Mouse (Mus musculus): ENCODE measurements at regions not wholly inside any gene's neighbourhood (a gene's known extent, or its start where the extent isn't known, plus 50 kb on each side); places are given as distances from the start of the nearest gene placed in this dataset.

GRCm38 (mm10) chr12:10445738-10446137 lies 55.2 kb downstream of the Rdh14 start:
- no peak for DNase-seq (ENCODE audit: low read depth, low spot score)

DNA sequence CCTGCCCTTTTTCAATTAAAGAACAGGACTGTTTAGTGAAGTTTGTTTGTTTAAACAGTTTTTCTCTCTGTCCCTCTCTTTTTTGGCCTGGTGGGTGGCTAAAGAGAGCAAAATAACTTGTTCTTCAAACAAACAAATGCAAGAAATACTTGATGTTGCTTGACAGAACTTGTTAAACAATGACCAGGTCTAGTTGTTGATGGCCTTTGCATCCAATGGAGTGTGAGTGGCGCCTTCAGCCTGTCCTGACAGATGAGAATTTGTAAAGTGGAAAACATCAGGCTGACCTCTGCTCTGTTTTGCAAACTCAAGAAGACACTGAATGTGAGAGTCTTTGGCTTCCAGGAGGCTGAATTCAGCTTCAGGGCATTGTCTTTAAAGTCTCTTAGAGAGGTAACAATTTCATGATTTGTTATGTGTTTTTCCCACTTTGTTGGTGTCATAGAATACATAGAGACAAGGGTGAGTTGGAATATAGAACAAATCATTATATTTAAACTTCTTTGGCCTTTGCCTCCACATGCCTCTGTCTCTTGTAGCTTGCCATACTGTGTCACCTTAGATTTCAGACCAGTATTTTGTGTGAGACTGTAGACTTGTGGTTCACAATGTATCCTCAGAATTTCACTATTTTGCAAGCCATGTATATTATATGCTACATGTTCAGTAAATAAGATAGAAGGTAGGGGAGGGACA lies 67.5 kb downstream of the Rdh14 start:
- no peak for DNase-seq (ENCODE audit: low read depth, low spot score)

DNA sequence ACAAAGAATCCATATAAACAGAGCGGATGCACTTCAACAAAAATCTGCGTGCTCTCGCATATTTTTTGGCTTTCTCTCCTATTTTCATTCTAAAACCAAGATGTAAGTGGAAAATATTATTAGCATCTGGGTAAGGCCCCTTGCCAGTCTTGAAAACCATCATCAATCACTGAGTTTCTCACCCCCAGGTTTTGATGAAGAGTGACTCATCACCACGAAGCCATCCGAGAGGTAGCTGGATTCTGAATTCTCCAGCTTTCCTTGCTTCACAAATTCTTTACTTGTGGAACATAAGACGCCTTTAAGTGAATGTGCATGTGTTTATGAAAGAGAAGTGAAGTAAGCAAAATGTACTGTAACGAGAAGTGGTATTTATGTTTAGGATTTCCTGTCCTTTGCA lies 71.2 kb downstream of the Rdh14 start:
- no peak for DNase-seq (ENCODE audit: low read depth, low spot score)

GRCm38 (mm10) chr12:10462956-10463355 lies 72.4 kb downstream of the Rdh14 start:
- DNase-seq (ENCODE audit: low read depth, low spot score): no peak

- no peak for DNase-seq (ENCODE audit: low read depth, low spot score)
These were observed 83.4 kb downstream of the Rdh14 start for GRCm38 (mm10) chr12:10473986-10474385.

DNA sequence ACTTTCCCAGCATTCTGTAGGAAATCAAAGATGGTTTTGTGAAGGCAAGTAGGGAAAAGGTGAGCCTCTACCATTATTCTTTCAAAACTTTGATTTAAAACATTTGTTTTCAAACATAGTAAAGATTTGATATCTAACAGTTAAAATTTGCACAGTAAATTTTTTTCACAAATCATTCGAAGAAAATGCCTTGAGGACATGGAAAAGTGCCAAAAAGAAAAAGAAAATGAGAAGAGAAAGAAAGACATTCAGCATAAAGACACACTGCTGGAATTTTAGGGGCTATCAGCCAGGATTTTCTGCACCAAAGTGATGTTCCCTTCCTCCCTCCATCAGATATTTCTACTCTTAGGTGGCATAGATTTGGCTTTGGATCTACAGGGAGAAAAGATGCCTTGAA lies 90.2 kb downstream of the Rdh14 start:
- DNase-seq (ENCODE audit: low read depth, low spot score): no peak

DNA sequence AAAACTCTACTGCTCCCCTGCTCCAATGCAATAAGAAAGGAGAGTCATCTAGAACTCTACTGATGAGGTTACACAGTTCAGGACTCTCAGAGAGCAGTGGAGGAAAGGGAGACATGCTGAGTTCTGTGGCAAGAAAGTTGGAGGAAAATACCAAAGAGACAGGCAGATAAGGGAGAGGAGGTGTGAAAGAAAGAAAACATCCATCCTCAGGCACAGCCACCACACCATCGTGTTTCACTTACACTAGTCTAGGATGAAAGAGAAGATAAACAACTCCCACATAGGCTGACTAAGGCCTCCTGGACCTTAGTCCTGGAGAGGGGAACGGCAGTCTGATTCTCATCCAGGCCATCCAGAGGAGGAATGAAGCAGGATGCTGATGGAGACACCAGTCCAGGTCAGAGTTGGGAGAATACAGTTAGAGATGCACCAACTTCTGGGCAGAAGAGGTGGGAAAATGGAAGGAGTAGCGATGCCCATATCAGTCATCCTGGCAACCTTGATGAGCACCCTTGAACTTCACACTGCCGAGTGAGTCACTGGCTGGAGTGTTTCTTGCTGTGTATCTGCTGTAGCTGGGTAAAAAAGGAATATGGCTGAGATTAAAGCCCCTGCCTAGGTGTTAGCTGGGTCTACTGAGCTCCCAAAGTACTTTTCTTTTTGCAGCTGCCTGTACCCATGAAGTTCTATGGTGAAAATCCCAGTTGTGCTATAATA lies 91.9 kb downstream of the Rdh14 start:
- no peak for DNase-seq (ENCODE audit: low read depth, low spot score)

DNA sequence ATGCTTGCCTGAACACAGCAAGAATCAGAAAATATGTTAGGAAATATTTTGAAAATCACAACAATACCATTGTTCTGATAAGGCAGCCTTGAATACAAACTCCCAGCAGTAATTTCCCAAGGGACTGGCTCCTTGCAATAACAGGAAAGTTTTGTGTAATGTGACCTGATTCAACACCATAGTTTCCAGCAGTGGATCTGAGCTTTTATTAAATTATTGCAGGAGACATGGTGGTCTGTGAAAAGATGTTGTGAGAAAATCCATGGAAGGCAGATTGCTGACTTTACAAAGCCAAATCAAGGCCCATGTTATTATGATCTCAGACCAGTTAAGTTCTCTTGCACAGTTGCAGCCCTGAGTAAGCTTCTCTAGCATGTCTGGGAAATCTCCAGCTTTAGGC lies 116.1 kb downstream of the Rdh14 start:
- DNase-seq (ENCODE audit: low read depth, low spot score): no peak

GRCm38 (mm10) chr12:10513526-10513925 lies 123.0 kb downstream of the Rdh14 start:
- DNase-seq (ENCODE audit: low read depth, low spot score): no peak

DNA sequence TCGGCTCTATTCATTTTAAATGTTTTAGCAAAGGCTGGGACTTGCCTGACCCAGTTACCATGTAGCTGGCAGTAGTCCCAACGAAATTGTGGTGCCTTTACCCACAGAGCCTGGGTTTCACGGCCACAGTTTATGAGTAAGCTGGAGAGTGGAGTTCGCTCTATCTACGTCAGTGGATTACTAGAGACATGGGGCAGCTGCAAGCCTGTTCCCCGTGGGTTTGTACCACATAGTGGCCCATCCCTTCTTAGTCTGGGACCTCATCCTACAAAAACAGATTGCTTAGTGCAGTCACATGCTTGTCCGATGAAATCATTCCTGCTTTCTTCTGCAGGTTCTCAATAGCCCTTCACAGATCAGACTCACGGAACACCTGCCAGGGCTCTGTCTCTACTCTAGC lies 123.7 kb downstream of the Rdh14 start:
- DNase-seq (ENCODE audit: low read depth, low spot score): no peak

GRCm38 (mm10) chr12:10524509-10525286 lies 134.1 kb downstream of the Rdh14 start:
- DNase-seq (ENCODE audit: low read depth, low spot score): no peak

DNA sequence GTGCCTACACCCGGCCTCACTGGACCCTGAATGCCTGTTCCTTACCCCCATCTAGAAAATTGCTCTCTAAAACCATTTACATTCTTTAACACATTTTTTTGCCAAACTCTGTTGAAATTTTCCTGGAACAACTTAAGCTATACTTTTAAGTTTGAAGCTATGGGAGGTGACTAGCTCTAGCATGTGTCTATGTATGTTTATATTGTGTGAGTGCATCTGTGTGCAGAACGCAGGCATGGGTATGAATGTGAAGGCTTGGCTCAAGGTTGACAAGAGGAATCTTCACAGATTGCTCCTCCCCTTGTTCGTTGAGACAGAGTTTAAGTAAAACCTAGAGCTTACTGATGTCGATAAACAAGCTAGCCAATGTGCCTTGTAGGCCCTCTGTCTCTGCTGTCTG lies 135.4 kb downstream of the Rdh14 start:
- DNase-seq (ENCODE audit: low read depth, low spot score): no peak

DNA sequence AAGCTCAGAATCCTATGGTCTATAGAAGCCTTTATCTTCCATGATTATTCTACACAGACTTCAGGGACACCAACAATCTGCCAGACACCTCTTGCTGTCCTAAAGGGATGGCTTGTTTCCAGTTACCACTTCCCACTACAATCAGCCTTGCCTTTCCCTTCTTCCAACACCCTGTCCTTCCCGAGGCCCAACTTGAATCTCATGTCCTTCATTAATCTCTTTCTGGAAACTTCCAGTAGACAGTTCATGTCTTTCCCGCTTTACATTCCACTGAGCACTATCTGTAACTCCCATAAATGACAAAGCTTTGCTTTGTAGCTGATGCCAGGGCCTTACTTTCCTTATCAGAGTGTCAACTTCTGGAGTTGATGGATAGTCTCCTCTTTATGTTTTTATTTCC lies 138.5 kb downstream of the Rdh14 start:
- no peak for DNase-seq (ENCODE audit: low read depth, low spot score)

GRCm38 (mm10) chr12:10530996-10531395 lies 140.4 kb downstream of the Rdh14 start:
- DNase-seq (ENCODE audit: low read depth, low spot score): no peak

- no peak for DNase-seq (ENCODE audit: low read depth, low spot score)
These were observed 143.4 kb downstream of the Rdh14 start for GRCm38 (mm10) chr12:10533971-10534370.

- no peak for DNase-seq (ENCODE audit: low read depth, low spot score)
These were observed 145.7 kb downstream of the Rdh14 start for GRCm38 (mm10) chr12:10536239-10536638.

DNA sequence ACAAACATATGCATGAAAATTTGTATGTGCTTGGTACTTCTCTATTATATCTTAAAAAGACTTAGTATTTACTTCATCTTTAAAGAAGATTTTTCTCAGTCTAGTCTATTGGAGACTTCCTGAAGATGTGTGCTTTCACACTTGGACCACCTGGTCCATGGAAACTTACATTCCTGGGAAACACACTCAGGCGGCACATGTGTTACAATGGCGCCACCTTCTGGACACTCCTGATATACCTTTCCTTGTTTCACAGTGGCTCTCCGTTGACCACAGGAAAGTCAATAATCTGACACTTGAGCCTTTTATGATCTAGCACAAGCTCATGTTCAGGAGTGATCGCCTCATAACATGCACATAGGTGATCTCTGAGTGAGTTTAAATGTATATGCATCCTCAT lies 146.5 kb downstream of the Rdh14 start:
- peak; percentile 64 for DNase-seq (ENCODE audit: low read depth, low spot score)

DNA sequence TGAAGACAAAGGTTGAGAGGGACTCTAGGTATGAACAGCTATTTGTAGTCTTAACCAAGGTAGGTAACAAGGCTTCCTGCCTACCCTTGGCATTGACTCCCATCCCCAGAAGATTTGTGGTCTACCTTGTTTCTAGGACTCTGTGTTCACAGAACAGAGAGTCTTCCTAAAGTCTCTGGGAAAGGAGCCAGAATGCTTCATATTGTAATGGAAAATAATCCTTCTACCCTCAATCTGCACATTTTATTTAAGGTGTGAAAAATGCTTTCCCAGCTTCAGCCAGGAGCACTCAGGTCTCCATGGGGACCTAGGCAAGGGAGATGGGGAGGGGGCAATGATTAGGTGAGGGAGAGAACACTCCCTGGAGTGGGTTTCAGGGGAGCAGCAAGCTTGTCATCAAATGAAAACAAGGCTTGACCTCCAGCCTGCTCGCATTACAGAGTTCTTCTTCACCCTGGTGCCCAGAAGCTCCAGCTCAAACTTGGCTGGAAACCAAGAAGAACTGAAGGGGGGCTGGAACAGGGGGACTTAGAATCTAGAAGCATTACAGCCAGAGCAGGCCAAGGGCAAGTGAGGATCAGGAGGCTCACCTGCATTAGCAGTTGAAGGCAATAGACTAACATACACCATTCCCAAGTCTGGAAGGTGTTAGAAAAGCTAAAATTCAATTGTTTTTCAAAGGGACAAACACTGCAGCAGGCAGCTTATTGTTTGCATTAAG lies 159.1 kb downstream of the Rdh14 start:
- no peak for DNase-seq (ENCODE audit: low read depth, low spot score)

GRCm38 (mm10) chr12:10554701-10555100 lies 164.1 kb downstream of the Rdh14 start:
- peak; percentile 75 for DNase-seq (ENCODE audit: low read depth, low spot score)

- DNase-seq (ENCODE audit: low read depth, low spot score): no peak
These were observed 172.4 kb downstream of the Rdh14 start for GRCm38 (mm10) chr12:10562966-10563365.

GRCm38 (mm10) chr12:10567881-10568280 lies 177.3 kb downstream of the Rdh14 start:
- no peak for DNase-seq (ENCODE audit: low read depth, low spot score)

Measured in ES-CJ7 (cell line).